Mouse (Mus musculus) ZHBTc4 (cell line): ENCODE data around the gene Pabpc4.

ENCODE experiments used
- DNase-seq: peaks from one replicate; pipeline ENCODE4 v3.0.0-alpha.2; 2011; ENCODE audit warnings: low read depth, low spot score

Pabpc4 gene

DNA sequence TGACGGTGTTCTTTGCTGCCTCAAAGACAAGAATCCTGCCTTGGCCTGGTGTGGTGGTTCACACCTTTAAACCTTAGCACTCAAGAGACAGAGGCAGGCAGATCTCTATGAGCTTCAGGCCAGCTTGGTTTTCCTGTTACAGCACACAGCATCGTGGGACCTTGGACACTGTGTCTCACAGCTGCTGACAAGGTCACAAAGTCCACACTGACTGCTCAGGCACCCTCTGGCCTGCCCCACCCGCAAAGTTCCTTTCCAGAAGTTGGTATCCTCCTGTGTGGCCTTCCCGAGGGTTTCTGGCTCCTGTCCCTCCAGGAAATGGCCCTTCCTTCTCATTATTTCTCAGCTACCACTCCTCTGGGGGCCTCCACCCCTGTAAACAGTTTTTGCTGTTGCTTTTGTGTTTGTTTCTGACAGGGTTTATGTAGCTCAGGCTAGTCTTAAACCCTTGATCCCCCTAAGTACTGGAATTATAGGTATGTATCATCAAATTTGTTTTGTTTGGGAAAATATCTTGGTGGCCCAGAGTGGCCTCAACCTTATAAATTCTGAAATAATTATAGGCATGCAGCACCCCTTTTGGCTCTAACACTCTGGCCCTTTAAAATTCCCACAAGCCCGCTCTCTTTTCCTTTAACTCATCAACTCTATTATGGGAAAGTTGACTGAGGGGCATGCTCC is at the start of gene Pabpc4:
TSS of gene Pabpc4 (plus strand) at position 631 of the 681 bp plus-strand sequence.
- DNase-seq: no peak

GRCm38 (mm10) chr4:123213975-123214374 is 48.2 kb upstream of the Pabpc4 start:
- DNase-seq: no peak

DNA sequence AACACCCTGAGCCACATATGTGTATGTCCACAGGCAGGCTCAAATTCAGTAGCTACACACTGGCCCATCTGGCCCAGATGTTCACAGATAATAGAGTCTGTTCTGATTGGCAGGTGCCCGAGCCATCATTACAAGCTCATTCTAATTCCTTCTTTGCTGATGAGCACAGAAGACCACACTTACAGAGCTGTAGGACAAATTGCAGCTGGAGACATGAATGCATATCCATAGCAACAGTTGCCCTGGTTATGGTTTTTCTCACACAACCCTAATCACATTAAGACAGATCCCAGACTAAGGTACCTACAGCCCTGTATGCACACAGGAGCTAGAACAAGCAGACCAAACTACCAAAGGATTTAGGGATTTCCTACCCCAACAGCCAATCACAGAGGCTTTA is 46.8 kb upstream of the Pabpc4 start:
- DNase-seq: no peak

DNA sequence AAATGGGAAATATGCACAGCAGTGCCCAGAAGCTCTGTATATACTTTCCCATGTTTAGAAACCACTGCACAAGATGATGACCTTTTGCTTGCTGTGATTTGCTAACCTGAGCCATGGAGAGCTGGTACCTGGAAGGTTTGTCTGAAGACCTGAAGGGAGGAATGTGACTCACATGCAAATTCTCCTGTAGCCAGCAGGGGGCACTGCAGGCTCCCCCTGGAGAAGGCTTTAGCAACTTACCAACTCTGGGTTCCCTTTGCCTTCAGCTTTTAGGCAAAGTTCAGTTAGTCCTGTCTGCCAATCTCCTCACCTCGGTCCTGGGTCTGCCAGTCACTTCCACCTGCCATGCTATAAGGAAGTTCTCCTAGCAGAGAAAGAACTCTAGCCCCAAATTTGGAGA is 45.4 kb upstream of the Pabpc4 start:
- peak; percentile 76 for DNase-seq

DNA sequence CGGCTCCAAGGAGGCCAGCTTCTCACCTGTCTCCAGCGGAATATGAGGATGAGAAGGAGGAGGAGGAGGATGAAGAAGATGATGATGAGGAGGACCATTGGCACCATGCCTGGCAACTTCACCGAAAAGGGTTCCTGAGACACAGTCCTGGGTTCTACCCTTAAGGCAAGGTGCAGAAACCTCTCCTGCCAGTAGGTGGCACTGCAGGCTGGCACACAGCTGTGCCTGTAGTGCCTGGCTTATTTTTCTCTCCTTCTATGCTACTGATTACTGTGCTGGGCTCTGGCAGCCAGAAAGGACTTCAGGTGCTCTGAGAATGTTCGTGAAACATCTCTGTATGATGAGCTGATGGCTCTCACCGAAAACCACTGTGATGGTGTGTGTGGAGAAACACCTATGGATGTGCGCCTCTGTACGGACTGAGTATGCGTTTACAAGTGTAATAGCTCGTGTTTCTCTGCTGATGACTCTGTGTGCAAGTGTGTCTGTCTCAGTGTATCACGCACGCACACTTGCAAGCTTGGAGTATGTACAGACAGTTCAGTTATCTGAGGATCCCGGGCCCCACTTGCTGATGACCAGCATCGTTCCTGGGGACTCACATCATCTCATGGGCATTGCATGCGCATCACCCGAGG is 42.3 kb upstream of the Pabpc4 start:
- DNase-seq: peak; percentile 77

GRCm38 (mm10) chr4:123220637-123221036 is 41.5 kb upstream of the Pabpc4 start:
- no peak for DNase-seq

DNA sequence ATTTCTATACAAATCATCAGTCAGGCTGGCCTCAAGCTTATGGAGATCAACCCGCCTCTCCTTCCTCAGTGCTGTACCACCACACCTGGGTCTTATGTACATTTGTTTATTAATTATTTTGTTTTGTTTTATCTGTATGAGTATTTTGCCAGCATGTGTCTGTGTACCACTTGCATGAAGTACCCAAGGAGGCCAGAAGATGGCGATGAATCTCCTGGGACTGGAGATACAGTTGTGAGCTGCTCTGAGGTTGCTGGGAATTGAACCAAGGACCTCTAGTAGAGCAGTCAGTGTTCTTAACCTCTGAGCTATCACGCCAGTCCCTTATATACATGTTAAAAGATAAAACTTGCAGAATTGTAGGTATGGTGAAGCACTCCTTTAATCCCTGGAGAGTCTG is 38.8 kb upstream of the Pabpc4 start:
- DNase-seq: peak; percentile 67

GRCm38 (mm10) chr4:123225718-123226403 is 36.3 kb upstream of the Pabpc4 start:
- no peak for DNase-seq

- no peak for DNase-seq
These were observed 34.4 kb upstream of the Pabpc4 start for GRCm38 (mm10) chr4:123227707-123228106.

DNA sequence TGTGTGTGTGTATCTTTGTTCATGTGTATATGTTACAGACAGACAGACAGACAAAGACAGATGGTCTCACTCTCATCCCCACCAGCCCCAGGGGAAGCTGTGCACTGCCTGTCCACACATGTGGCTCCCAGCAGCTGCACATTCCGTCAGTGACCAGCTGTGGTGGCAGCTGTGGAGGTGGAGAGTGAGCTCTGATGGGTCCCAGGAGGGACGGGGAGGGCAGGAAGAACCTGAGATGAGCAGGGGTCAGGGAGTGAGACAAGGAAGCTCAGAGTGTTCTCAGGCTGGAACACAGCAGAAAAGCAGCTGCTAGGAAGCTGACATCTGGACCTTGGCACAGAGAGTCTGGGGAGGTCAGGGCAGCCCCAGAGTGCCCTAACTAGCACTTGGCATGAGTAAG is 33.9 kb upstream of the Pabpc4 start:
- no peak for DNase-seq

DNA sequence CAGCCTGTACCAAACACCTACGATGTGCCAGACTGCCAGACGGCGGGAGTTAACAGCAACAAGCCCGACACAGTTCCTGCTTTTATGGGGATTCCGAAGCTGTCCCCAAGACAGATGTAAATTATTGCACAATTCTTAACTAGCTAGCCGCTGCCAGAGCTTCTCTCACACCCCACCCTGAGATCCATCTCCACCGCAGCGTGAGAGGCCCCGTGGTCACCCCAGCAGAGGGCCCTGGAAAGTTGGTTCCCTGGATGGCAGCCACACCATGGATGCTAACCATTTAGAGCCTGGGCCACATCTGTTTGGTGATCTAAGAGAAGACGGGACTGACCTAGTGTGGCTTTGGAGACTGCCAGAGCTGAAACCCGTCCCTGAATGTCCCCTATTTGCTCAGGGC is 33.0 kb upstream of the Pabpc4 start:
- DNase-seq: no peak

DNA sequence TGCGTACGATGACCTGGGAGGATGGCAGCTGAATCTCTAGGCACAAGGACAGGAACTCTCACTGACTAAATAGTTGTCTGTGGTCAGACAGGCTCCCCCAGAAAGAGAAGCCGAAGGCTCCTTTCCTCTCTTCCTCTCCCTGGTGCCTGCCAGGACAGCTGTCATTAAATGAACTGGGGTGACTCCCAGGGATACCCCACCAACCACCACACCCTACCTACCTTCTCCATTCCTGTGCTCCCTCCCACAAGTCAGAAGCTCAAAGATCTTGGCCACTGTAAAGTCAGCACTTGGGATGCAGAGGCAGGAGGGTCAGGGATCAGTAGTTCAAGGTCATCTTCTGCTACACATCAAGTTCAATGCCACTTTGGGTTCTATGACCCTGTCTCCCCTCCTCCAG is 29.3 kb upstream of the Pabpc4 start:
- no peak for DNase-seq

GRCm38 (mm10) chr4:123233492-123234084 is 28.6 kb upstream of the Pabpc4 start, which contains the start of gene Heyl:
Heyl (plus strand) TSS chr4:123233556.
- DNase-seq: peak; percentile 45

GRCm38 (mm10) chr4:123235835-123236430 is 26.2 kb upstream of the Pabpc4 start:
- no peak for DNase-seq

DNA sequence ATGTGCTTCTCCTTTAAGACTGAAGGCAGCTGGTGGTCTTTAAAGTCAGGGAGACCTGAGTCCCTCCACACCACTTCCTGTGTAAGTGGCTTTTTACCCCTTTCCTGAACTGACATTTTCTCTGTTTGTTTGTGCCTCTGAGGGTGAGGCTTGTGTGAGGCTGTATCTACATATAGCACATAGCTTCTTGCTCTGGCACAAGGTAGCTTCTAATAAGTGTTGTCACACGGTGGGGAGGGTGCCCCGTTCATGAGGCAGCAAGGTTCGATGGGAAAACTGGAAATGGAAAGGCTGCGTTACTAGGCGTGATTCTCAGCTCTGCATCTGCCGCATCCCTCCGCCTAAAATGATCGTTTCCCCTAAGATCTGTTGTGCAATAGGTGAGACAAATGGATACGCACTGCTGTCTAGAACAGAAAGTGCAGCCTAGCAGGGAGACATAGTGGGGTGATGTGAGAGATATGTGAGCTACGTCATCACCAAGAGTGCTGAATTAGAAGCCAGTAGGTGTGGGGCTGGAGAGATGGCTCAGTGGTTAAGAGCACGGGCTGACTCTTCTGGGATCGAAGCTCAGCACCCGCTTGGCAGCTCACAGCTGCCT is 25.6 kb upstream of the Pabpc4 start:
- no peak for DNase-seq

DNA sequence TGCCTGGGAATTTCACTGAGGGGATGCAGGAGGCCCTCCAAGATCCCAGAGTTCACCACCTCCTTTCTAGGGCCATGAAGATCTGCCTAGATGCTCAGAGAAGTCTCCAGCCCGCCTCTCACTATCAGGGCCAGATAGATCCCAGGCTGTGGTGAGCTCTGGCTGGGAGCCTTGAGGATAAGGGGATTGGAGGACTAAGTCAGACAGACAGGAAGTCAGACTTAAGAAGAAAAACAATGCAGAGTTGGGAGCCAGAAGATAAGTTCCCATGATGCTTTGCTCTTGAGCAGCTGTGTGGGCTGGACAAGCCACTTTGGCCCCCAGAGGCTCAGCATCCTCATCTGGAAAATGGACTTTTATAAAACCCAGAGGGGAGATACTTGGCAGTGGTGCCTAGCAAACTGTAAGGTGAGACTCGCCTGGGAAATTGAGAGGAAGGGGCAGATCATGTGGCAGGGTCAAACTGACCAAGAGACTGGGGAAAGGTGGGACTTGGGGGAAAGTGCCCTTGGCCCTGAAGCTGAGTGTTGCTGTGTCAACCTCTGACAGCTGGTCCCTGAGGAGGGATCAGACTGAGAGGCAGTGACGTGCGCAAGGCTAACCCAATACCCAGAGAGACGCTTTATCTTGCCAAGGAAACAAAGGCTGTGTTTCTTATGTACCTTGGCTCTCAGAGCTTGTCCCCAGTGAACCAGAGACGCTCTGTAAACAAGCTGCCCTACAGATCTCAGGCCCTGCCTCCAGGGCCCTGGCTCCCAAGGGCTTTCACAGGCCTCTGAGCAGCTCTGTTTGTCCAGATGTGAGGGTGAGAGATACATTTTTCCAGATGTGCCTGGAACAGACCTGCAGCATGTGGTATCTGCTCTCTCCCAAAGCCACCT is 24.5 kb upstream of the Pabpc4 start:
- no peak for DNase-seq

GRCm38 (mm10) chr4:123239361-123240203 is 22.6 kb upstream of the Pabpc4 start:
- peak; percentile 40 for DNase-seq

DNA sequence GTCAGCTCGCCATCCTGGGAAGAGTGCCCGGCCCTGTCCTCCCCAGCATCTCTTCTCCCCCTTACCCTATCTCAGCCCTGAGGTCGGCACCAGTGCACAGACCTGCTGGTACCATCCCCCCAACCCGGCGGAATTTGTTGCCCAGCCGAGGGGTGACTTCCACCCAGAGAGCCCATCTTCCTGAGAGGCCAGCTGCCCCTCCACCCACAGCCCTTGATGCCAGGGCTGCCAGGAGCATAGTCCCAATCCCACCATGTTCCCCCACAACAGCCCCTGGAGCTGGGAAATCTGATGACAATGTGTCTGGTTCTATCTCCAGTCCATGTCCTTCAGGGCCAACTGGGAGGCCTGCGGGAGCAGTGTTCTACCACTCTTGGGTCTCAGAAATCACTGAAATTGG is 15.9 kb upstream of the Pabpc4 start:
- no peak for DNase-seq

- DNase-seq: no peak
These were observed 15.5 kb upstream of the Pabpc4 start for GRCm38 (mm10) chr4:123246651-123247050.
